Mouse (Mus musculus) thymus, postnatal 36 days (tissue): ENCODE results near the gene Ncor2.

ENCODE experiments used
- DNase-seq, 2 experiments: peaks; one replicate each; pipeline ENCODE4 v3.0.0; 2022; ENCODE audit warnings: mixed read lengths in 2 of 2

Gene Ncor2

DNA sequence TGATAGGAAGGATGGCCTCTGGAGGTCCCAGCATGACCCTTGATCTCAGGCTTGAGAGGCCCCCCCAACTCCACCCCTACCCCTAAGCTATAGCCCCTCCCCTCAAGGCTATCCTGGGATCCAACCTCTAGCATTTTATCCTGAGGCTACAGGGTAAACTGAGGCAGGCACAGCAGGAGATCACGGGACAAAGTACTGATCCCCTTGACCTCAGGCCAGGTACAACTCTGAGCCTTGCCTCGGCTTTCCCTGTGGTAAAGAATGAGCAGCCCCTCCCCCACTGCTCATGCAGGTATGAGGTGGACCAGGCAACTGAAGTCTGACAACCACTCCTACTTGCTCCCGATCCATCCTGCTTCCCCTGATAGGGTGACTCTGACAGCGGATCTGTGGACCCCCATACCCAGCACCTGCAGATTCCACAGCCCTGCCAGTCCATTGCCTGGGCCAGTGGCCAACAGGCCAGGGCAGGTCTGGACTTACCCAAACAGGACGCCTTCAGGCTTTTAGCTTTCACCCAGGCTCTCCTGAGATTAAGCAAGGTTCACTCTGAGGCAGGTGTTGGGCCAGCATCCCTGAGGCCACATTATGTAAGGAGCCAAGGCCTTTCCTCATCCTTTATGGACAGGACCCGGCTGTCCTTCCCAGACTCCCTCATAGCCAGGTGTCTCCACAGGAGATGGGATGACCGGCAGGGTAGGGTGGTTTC, 11.2 kb upstream of the Ncor2 start:
- no peak for DNase-seq

DNA sequence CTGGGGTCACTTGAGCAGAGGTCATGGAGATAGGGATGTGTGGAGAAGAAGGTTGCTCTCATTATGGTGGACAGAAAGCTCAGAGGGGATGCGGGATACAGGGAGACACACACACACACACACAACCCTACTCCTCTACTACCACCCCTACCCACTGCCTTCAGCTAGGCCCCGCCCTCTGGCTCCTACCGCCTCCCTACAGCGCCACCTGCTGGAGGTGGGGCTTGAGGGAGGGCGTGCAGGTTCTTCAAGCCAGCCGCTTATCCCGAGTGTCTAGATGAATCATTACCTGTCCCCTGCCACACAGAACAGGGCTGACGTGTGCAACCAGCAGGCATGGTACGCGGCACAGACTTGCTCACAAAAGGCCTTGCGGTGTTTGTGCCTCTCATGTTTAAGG, 10.6 kb upstream of the Ncor2 start:
- peak; percentile 82 to 84 for DNase-seq

DNA sequence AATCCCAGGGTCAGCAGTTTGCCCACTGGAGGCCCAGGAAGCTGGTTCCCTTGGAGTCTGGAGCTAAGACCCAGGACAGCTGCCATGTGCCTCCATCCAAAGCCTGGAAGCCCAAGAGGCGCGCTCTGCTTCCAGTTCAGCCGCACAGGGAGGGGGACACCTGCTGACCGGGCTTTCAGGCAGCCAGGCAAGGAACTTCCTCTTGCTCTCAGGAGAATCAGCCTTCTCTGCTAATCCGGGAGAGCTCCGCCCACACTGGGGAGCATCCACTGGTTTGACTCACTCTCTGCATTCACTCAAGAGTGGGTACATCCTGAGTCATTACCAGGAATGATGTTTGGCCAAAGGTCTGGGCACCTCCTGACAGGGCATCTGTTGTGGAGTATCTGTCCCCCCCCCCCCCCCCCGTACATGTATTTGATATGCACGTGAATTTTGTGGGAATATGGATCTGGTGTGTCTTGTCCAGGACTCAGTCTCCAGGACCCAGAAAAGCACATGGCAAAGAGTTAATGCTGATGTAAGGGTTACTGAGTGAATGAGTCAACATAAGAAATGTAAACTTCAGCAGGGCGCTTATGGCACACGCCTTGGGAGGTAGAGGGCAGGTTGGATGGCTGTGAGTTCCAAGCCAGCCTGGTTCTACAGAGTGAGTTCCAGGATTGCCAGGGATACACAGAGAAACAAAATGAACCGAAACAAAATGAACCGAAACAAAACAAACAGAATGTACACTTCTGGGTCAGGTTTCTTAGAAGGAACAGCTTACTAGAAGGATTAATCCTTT, 10.0 kb upstream of the Ncor2 start:
- DNase-seq: no peak

DNA sequence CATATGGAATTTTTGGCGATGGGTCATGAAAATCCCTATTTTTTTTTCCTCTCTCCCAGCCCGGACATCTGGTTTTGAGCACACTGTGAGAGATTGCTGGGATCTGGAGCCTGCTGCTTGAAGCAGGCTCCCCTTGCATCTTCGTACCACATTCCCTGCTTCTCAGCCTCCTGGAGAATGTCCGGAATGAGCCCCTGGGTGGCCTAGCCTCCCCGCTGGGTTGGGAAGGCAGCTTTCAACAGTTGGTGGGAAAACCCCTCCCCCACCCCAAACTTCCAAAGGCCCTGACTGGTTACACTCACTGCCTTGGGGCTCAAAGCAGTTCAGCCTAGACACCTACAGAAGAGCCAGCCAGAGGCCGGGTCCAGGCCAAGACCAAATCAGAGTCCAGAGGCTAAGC, 5.8 kb upstream of the Ncor2 start:
- DNase-seq: no peak

DNA sequence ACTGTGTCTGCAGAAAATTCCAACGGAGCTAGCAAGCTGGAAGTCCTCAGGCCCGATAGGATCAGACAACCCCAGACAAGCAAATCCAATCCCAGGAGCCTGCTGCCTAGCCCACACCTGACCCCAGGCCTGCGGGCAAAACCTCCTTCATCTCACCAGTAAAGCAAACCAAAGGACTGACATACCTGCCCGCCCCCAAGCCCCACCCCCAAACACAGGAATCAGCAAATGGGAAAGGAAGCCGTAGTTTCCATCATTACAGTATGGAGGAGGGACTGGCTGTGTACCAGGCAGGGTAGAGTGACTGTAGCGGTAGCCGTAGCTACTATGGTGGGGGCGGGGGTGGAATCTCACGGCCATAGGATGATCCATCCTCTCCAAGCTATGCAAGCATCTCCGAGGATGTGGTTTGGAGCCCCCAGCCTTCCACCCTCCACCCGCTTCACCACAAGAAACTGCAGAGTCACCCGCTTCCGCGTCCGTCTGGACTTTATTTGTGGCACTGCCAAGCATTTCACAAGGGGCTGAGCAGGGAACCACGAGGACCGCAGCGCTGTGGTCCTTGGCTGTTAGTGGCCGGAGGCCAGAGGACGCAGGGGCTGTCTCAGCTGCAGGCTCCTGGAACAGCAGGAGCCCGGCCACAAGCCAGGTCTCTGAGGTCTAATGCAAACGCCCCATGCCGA, 4.4 kb upstream of the Ncor2 start:
- DNase-seq: peak; percentile 32 to 44

DNA sequence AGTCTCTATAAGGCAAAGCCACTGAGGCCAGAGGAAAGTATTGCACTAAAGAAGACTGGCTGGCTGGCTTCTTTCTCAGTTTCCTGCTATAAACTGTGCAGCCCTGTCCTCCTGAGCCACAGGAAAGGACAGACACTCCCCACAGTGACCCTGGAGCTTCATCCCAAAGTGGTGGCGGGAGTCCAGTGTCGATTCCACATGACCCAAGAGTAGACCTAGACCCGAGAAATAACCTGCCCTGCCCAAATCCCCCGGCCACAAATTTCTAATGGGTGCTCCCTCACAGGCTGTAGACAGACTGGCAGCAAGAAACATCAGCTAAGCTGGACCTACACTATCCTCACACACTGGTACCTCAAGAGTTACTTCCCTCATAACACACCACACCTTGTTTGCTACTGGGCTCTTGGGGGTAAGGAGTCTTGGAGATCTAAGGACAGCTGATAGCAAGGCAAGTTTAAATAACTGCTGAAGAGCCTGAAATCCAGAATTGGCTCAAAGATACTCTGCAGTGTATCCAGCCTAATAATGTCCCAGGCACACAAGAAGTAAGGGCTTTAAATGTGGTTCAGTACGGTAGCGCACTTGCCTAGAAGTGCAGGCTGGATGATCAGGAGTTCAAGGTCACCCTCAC, 1.7 kb upstream of the Ncor2 start:
- DNase-seq: no peak

DNA sequence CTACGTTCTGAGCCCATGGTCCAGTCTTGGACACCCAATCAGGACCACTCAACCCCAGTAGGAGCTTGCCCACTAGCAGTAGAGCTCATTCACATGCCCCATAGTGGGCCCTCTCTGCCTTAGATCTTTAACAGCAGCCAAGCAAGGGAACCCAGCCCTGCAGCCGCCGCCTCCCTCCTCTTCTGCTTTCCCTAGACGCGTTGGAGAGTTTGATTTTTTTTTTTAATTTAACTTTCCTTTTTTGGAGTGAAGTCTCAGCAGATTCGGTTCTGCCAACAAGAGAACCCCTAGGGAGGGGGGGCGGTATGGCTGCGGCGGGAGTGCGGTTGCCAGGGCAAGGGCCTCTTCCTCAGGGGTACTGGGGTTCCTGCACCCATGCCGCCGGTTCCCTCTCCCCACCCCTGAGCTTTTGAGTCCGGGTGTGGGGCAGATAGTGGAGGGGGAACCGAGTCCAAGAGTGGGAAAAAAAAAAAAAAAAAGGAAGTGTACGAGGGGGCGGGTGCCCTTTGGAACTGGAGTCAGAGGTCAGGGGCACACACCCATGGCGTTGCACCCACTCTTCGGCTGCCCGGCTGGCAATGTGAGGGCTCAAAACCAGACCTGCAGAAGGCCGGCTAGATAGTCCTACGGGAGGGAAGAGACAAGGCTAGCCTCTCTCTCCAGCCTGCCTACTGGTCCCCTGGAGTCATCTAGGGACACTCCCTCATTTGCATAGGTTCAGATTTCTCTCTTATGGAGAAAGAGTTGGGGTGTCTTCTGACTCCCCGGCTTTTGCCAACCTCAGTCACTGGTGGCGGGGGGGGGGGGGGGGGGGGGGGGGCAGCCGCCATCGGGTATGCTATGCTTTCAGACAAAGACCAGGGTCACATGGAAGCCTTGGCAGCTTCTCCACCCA, 963 bp upstream of the Ncor2 start:
- peak; percentile 33 to 59 for DNase-seq

DNA sequence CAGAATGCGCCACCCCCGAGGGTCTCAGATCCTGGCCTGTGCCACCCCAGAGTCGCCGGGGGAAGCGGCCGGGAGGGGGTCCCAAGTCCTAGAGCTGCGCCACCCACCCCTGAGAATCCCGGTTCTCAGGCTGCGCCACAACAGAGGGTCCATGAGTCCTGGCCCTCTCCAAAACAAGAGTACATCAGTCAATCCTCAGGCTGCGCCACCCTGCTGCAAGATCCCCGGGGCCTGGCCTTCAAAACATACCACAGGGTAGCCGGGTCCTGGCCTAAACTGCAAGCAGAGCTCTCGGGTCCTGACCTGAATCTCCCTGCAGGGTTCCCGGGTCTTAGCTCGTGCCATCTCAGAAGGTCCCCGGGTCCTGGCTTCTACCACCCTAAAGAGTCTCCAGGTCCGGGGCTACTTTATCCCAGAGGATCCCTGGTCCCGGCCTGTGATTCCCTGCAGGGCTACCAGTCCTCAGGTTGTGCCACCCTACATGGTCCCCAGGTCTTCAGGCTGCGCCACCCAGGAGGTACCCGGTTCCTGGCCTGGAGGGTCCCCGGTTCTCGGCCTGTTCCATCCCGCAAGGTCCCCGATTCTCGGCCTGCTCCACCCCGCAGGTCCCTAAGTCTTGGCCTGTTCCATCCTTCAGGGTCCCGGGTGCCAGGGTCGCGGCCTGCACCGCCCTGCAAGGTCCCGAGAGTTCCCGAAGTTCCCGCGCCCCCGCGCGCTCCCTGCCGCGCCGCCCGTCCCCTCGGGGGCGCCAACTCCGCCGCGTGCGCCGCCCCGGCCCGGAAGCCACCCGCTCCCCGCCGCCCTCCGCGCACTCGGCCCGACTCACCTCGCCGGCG, 630 bp downstream of the Ncor2 start:
- DNase-seq: peak; percentile 76 to 81

DNA sequence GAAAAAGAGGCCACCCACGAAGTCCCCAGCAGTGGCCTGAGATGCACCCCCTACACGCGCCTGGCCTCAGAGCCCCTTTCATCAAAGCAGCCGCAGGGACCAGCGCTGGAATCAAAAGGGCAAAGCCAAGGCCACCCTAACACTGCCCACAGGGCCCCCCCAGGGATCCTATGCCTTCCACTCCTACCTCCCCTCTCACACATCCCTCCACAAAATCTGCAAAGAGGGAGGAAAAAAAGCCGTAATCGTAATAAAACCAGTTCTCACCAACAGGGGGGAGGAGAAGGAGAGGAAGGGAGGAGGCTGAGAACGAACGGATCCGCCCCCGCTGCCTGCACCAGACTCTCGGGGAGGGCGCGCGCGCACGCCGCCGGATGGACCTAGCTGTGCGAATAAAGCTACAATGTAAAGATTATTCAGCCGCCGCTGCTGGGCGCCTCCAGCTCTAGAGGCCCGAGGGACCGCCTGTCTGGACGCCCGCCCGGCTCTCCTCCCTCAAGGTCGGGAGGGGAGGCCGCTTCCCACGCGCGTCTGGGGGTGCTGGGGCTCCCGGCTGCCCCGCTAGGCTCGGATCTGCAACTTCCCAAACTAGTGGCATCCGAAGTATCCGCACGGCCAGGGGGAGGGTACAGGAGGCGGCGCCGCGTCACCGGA, 1.4 kb downstream of the Ncor2 start:
- peak; percentile 84 to 86 for DNase-seq

DNA sequence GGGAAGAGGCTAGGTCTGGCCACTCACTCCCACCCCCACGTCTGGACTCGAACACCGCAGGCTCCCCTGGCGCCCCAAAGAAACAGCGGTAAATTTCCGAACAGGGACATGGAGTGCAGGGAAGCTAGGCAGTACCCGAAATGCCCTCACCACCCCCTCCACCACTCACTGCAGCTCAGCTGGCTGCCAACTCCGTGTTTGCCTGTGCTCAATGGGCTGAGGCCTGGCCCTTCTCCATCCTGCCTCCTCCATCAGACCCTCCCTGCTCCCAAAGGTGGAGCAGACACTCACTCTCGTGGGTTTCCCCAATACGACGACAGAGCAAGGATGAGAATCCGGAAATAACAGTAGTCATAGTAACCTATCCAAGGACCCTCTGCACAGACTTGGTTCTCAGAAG, 2.2 kb downstream of the Ncor2 start:
- no peak for DNase-seq

DNA sequence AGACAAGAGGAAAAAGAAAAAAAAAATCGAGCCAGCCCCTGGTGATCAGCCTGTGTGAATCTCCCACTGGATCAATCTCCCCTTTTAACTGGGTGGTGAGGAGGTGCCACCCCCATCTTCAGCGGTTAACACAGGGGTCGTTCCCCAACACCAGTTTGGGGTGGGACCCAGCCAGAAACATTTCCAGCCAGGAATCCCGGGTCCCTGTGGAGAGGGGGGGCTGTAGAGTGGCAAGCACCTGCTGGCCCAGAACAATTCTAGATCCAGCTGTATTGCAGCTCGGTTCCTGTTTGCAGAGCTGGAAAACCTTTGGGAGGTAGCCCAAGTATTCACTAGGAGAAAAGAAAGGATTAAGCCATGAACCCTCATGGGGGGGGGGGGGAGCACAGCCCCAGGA, 2.7 kb downstream of the Ncor2 start:
- DNase-seq: no peak

DNA sequence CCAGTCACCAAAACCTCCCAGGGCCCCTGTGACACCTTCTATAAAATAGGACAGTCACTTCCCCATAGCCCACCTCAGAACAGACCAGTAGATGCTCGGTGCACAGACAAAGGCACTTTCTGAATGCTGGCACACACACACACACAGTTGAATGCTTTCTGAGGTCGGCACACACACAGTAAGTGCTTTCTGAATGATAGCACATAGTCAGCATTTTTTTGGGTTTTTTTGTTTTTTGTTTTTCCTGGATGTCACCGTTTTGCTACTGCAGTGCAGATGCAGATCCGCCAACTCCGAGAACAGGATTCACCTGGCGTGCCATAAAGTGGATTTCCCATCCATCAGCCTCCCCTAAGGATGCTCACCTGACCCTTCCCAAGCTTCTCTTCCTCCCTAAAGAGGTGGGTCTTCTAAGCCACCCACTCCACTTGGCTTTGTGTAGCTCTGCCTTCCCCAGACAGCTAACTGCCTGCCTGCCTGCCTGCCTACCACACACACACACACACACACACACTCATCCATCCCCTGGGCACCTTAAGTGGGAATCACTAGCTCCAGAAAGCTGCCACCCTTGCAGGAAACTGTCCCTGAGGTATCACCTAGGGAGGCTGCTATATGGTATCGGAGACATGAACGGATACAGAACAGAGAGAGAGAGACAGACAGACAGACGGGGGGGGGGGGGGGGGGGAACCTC, 3.2 kb downstream of the Ncor2 start:
- DNase-seq: no peak

DNA sequence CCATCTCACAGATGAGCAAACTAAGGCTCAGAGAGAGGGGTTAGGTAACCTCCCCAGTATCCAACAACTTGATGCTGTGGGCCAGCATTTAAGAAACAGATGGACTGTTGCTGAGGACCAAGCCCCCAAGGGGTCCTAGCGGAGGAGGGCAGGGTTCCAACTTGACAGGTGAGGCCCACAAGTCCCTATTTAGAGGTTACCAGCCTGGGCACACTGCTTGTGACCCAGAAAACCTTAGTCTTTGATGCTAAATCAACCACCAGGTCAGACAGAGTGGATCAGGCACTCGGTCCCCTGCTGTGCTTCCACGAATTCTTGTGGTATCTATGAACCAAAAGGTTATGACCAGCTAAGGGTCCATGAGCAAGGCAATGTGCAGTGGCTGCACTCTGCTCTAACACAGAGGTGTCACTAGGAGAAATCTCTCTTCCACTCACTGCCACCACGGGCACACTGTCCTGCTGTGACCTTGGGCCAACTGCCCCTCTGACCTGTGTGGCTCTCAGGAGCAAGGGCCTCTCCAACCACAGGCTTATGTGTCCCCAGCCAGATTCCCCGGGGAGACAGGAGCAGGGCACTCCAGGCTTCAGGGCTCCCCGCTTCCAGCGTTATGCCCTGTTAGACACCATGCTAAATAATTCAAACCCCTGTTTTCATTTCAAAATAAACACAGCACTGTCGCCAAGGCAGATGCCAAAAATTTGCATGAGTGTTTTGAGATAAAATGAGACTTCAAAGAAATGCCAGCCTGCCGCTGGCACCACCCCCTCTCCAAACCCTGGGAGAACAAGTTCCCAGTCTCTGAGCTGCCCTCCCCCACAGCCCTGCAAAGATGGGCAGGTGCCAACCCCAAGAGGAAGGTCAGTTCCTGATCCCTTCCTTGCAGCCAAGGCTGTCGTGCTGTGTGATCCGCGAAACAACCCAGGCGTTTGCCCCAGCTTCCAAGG, 4.0 kb downstream of the Ncor2 start:
- no peak for DNase-seq

DNA sequence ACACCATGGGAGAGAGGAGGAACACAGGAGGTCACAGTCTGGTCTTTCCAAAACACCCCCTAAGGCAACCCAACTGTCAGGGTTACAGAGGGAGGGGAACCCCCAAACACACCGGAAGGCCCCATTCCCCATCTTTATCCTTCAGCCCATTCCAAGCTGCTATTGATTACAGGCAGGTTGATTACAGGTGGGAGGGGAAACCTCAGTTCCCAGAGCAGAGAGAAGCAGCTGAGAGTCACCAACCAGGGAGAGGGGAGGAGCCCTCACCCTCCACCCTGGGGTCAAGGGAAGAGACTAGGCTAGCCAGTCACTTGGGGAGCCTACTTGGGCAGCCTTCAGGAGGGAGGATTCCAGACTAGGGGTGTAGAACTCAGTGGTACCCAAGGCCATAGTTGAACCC, 5.2 kb downstream of the Ncor2 start:
- no peak for DNase-seq

DNA sequence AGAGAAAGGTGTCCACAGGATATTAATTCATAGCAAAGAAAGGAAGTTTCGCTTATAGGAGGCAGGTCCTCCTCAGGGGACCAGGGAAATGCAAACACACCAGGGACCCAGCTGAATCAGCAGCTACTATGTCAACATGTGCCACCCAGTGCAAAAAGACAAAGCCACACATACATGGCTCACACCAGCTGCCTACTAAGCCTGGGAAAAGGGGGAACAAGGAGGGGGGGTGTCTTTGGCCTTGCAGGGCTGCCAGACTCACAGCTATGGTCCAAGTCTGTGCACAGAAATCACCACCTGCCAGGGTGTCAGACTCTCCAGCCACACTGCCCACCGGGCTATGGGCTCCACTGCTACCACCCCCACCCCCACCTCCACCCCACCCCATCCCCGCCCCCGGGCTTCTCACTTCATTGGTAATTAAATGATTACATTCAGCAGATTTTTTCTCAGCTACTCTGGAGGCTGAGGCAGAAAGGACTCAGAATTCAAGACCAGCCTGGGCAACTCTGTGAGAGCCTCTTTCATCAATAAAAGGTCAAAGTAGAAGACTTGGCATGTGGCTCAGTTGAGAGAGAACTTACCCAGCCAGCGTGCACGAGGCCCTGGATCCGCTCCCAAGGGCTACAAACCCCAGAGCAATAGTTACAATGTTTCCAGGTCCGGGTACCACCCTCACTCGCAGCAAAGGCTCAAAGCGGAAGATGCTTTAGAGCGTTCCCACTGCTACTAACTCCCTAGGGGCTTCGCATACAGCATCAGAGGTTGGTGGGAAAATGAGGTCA, 6.0 kb downstream of the Ncor2 start:
- no peak for DNase-seq

DNA sequence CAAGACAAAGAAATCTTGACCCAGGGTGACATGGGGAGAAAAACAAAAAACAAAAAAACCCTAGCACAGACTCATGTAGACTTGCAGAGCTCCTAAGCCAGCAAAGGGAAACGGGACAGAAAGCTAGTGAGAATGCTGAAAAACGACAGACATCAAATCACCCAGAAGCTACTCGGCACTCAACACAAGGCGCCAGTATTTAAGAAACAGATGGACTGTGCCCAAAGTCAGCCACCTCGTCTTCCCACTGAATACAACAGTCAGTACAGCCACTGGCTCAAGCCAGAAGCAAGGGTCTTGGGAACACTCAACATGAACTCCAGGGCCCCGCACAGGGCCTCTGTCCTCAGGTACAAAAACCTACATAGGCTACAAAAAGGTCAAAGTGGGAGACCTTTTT, 7.8 kb downstream of the Ncor2 start:
- DNase-seq: no peak

DNA sequence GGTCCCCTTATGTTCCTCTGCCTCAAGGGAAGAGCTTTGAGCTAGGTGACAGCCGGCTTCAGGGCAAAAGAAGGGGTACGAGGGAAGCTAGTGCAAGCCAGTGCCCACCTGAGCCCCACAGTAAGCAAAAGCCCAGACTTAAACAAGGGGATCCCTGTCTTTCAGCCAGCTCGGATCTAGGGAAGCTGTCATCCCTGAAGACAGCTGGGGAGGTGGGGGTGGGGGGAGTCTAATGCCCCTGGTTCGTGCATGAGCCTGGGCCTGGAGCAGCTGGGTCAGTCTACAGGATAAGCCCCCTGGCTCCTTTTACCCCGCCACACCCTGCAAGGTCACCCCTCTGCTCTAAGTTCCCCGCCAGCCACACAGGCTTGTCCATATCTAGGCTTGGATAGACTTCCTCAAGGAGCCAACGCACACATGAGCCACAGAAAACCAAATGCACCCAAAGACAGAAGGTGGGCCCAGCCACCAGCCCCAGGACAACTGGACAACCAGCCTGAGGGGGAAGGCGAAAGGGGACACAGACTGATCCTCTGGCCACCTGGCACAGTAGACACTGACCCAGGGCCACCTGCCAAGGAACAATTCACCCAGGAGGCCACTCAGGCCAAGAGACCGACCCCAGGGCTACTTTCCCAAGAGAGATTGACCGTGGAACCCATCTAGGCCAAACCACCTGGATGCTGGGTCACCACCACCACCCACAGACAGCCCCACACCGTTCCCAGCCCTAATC, 8.7 kb downstream of the Ncor2 start:
- no peak for DNase-seq
